12 mouse cellular contexts compared by ENCODE assay signal in the genomic region with DNA sequence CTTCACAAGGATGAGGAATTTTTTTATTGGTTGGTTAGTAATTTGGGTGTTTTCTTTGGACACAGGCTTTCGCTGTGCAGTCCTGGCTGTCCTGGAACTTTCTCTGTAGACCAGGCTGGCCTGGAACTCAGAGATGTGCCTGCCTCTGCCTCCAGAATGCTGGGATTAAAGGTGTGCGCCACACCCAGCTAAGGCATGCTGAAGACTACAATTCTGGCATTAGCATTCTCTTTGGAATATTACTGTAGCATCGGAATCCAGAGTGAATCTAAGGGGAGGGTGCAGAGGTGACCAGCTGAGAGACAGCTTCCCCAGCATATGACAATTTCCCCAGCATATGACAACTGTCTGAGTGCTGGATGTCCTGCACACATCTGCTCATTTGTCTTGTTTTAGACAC.
DNase-seq lines count a peak whose midpoint lies in the region; ATAC-seq and TF ChIP-seq lines count a peak whose summit lies in the region.
"Had no signal": no experiment of that assay in that cellular context is flagged by ENCODE, and none has a peak within 500 bp of the region (broad histone marks: within the 10 kb centered on the region; RNA-seq: fewer than 3 reads in every experiment).

No protein-coding gene starts in this region.

- intact Hi-C loops in heart, postnatal 14 days (cut with DNase I) = loop anchor here (5.0 kb wide), 1 partner anchor 141 kb away; no protein-coding TSS in a partner anchor

- no peak for DNase-seq in heart, postnatal 14 days
- no peak for DNase-seq in ovary, adult 18-20 months (ENCODE audit: low spot score)
- DNase-seq in left cerebral cortex, adult 18-20 months (ENCODE audit: low spot score in 2 of 2) = no peak
- DNase-seq: gastrocnemius, postnatal 36 days; kidney, postnatal 25 days had no signal

- H3K4me3 ChIP-seq in heart, embryonic 15.5 days = no peak overlapping the region
- peak overlapping the region; percentile 37 for H3K4me3 ChIP-seq in ES-Bruce4 (ENCODE audit: low read depth, low read length)
- H3K4me3 ChIP-seq in embryonic facial prominence, embryonic 12.5 days = no peak overlapping the region
- H3K4me3 ChIP-seq: liver, embryonic 12.5 days; megakaryocyte, embryonic 14.5 days had no signal

- H3K27ac ChIP-seq in heart, embryonic 15.5 days = no peak overlapping the region
- peak overlapping the region; percentile 52 for H3K27ac ChIP-seq in ES-Bruce4 (ENCODE audit: insufficient read depth, low read length)
- peak overlapping the region; percentile 67; the same call in 1 of the 2 replicates for H3K27ac ChIP-seq in embryonic facial prominence, embryonic 12.5 days
- H3K27ac ChIP-seq: liver, embryonic 12.5 days had no signal

- TF ChIP-seq CTCF in ES-Bruce4 (IDR thresholded peaks at IDR 0.05; ENCODE audit: low read depth, low read length) = no peak

- H3K9ac ChIP-seq in heart, embryonic 15.5 days = no peak overlapping the region
- peak overlapping the region; percentile 53 for H3K9ac ChIP-seq in ES-Bruce4 (ENCODE audit: low read depth, poor library complexity, severe bottlenecking)
- no peak overlapping the region for H3K9ac ChIP-seq in embryonic facial prominence, embryonic 12.5 days
- H3K9ac ChIP-seq: liver, embryonic 12.5 days had no signal

- no peak for ATAC-seq in heart, embryonic 15.5 days (replicated peaks; ENCODE audit: insufficient number of reproducible peaks, insufficient read depth, low FRiP score, low read depth)
- no peak for ATAC-seq in embryonic facial prominence, embryonic 12.5 days (ENCODE audit: insufficient number of reproducible peaks, insufficient read depth, low FRiP score, low TSS enrichment)
- ATAC-seq in megakaryocyte-erythroid progenitor cell, adult 5-6 weeks (replicated peaks; ENCODE audit: low FRiP score, low TSS enrichment, poor library complexity, severe bottlenecking) = peak; percentile 10; the same call in 1 of the 2 replicates
- ATAC-seq in megakaryocyte, adult 5-6 weeks (ENCODE audit: poor library complexity, severe bottlenecking) = no peak
- ATAC-seq: liver, embryonic 12.5 days had no signal

- 94% methylated on average over 3 of the region's 3 CpGs for whole genome bisulfite sequencing in heart, embryonic 15.5 days
- 92% methylated on average over 3 of the region's 3 CpGs for WGBS in embryonic facial prominence, embryonic 12.5 days

- TF ChIP-seq EP300 in ES-Bruce4 (IDR thresholded peaks at IDR 0.05; ENCODE audit: insufficient read depth, low read depth, low read length) = peak; percentile 74; the same call in 1 of the 2 replicates

- H3K36me3 ChIP-seq in heart, embryonic 15.5 days = no peaks in the 10 kb centered on the region
- H3K36me3 ChIP-seq in ES-Bruce4 (ENCODE audit: control insufficient read depth, insufficient read depth, low read length, poor library complexity, severe bottlenecking) = no peaks in the 10 kb centered on the region
- no peaks in the 10 kb centered on the region for H3K36me3 ChIP-seq in embryonic facial prominence, embryonic 12.5 days
- H3K36me3 ChIP-seq: liver, embryonic 12.5 days had no signal

- H3K9me3 ChIP-seq in heart, embryonic 15.5 days (replicated peaks) = no peaks in the 10 kb centered on the region
- no peaks in the 10 kb centered on the region for H3K9me3 ChIP-seq in ES-Bruce4 (replicated peaks; ENCODE audit: control insufficient read depth, insufficient read depth, low read length, poor library complexity, severe bottlenecking)
- H3K9me3 ChIP-seq in embryonic facial prominence, embryonic 12.5 days = no peaks in the 10 kb centered on the region
- H3K9me3 ChIP-seq: liver, embryonic 12.5 days had no signal

- no peak for TF ChIP-seq POLR2A in ES-Bruce4 (IDR thresholded peaks at IDR 0.05; ENCODE audit: insufficient read depth, low read length)

- peaks cover 5% of the 10 kb centered on the region; the same call in 1 of the 2 replicates for H3K27me3 ChIP-seq in heart, embryonic 15.5 days
- no peaks in the 10 kb centered on the region for H3K27me3 ChIP-seq in ES-Bruce4 (ENCODE audit: control insufficient read depth, insufficient read depth, low read length, poor library complexity, severe bottlenecking)
- H3K27me3 ChIP-seq in embryonic facial prominence, embryonic 12.5 days = no peaks in the 10 kb centered on the region

- peak overlapping the region; percentile 51; the same call in 1 of the 2 replicates for H3K4me2 ChIP-seq in heart, embryonic 15.5 days
- no peak overlapping the region for H3K4me2 ChIP-seq in embryonic facial prominence, embryonic 12.5 days (replicated peaks)

- peaks cover 51% of the 10 kb centered on the region for H3K4me1 ChIP-seq in heart, embryonic 15.5 days (replicated peaks)
- peaks cover 9% of the 10 kb centered on the region for H3K4me1 ChIP-seq in ES-Bruce4 (ENCODE audit: control insufficient read depth, insufficient read depth, low read length)
- peaks cover 63% of the 10 kb centered on the region for H3K4me1 ChIP-seq in embryonic facial prominence, embryonic 12.5 days
